Mouse (Mus musculus) liver, embryonic 14.5 days (tissue): ENCODE results near the gene Emc6. TPM values are rescaled to one million over a fixed set of nuclear protein-coding genes. Genes with fewer than 3 reads are reported as not detected.

Source experiments
- ATAC-seq: fragments of 200-750 bp; cut with Nextera tagmentation; 2 replicates; pipeline ENCODE4 v1.8.0; 2017; ENCODE audit warnings: moderate number of reproducible peaks, mild to moderate bottlenecking, moderate library complexity; ENCODE audit not compliant: insufficient read depth
- DNase-seq, 3 experiments: peaks; one replicate each; pipeline ENCODE4 v3.0.0-alpha.2; 2012 to 2013; ENCODE audit warnings: low read depth in 3 of 3, low spot score in 3 of 3
- H3K27ac ChIP-seq: fragments of 300-500 bp; sonication (generic); 2 replicates; pipeline ENCODE4 v1.5.1; 2014; ENCODE audit warnings: moderate library complexity, mild to moderate bottlenecking, control low read depth, inconsistent platforms
- H3K27me3 ChIP-seq: fragments of 300-500 bp; sonication (generic); 2 replicates; pipeline ENCODE4 v1.6.1; 2014; ENCODE audit warnings: mild to moderate bottlenecking, low read length, moderate library complexity; ENCODE audit not compliant: control insufficient read depth, insufficient read depth
- H3K36me3 ChIP-seq: fragments of 300-500 bp; sonication (generic); replicated peaks from 2 replicates; pipeline ENCODE4 v1.6.1; 2014; ENCODE audit warnings: low read depth; ENCODE audit not compliant: control insufficient read depth, insufficient read depth
- H3K4me1 ChIP-seq, 2 experiments: fragments of 200-500 bp in 1 of 2; fragments of 300-500 bp in 1 of 2; sonication (generic) in 1 of 2; replicated peaks; 2 replicates each; pipeline ENCODE4 v1.6.1; 2012 to 2014; ENCODE audit warnings: antibody characterized with exemption in 1 of 2, inconsistent platforms in 1 of 2, low read length in 1 of 2; ENCODE audit not compliant: control insufficient read depth in 2 of 2, insufficient read depth in 2 of 2
- H3K4me2 ChIP-seq: fragments of 300-500 bp; sonication (generic); 2 replicates; pipeline ENCODE4 v1.6.1; 2014; ENCODE audit warnings: low read depth, mild to moderate bottlenecking, control low read depth, moderate library complexity
- H3K4me3 ChIP-seq, 2 experiments: fragments of 200-500 bp in 1 of 2; fragments of 300-500 bp in 1 of 2; sonication (generic) in 1 of 2; 2 replicates each; pipeline ENCODE4 v1.5.1; 2012 to 2014; ENCODE audit warnings: low read depth in 2 of 2, low read length in 2 of 2, mild to moderate bottlenecking in 2 of 2, control low read depth in 1 of 2, inconsistent platforms in 1 of 2, moderate library complexity in 1 of 2; ENCODE audit not compliant: insufficient read depth in 1 of 2
- H3K9ac ChIP-seq: fragments of 300-500 bp; sonication (generic); replicated peaks from 2 replicates; pipeline ENCODE4 v1.6.1; 2014; ENCODE audit warnings: mild to moderate bottlenecking, control low read depth, moderate library complexity
- H3K9me3 ChIP-seq: fragments of 300-500 bp; sonication (generic); 2 replicates; pipeline ENCODE4 v1.6.1; 2016; ENCODE audit warnings: low read length, mixed read lengths; ENCODE audit not compliant: control insufficient read depth
- CTCF ChIP-seq: IDR thresholded peaks from 2 replicates; pipeline ENCODE4 v1.5.1; 2016; ENCODE audit warnings: antibody characterized with exemption, low read depth, control low read depth
- EP300 ChIP-seq: IDR thresholded peaks from 2 replicates; pipeline ENCODE4 v1.6.1; 2016; ENCODE audit warnings: antibody characterized with exemption, low read depth
- WGBS: fragments of 180-500 bp; shearing (Covaris S2); extraction: QIAGEN DNeasy Blood & Tissue Kit; methylation state at CpG from one replicate; pipeline ENCODE4 v1.1.7; 2014; ENCODE audit not compliant: insufficient replicate concordance; 5-methylcytosine and 5-hydroxymethylcytosine counted together
- polyA plus RNA-seq, 2 experiments: library from polyadenylated mRNA; depleted of rRNA in 1 of 2; stranded (reverse) in 1 of 2; unstranded in 1 of 2; fragments of >200 nt; fragmentation: Nextera tagmentation in 1 of 2; extraction: Ambion mirVana in 1 of 2; gene quantifications; 2 replicates each; pipeline versions ENCODE4 v1.2.1 to v1.2.3; 2012 to 2014

Emc6 gene
- polyA plus RNA-seq, 2 experiments, result 40.1 to 80.3 TPM

DNA sequence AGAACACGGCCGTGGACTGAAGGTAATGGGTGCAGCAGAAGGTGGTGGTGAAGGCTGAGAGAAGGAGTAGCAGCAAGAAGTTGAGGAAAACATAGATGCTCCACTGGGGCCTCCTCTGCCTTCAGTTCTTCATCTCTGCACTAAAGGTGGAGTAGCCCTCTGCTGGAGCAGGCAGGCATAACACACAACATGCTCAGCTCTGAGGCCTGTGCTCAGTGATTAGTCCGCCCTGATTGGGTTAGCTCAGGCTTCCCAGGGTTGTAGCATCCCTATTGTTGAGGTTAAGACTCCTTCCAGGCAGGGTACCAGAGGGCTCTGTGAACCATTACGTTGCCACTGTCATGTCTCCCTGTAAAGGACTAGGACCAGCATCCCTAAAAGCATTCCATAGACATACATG lies 7.6 kb downstream of the Emc6 start:
- no peak overlapping the region for H3K9ac ChIP-seq
- H3K4me3 ChIP-seq, result no peak overlapping the region
- no peak overlapping the region for H3K27ac ChIP-seq
- WGBS, result 37% methylated on average over 4 of the region's 4 CpGs
- H3K9me3 ChIP-seq, result no peaks in the 10 kb centered on the region
- ATAC-seq, result peak; percentile 40; the same call in 1 of the 2 replicates
- no peaks in the 10 kb centered on the region for H3K27me3 ChIP-seq
- H3K4me2 ChIP-seq, result no peak overlapping the region
- TF ChIP-seq EP300 (no peak), CTCF (peak; percentile 87)
- peak; percentile 37 to 40 (median 37) for DNase-seq
- H3K36me3 ChIP-seq, result peaks cover 2% of the 10 kb centered on the region; the same call in 1 of the 2 replicates
- peaks cover 0 to 2% of the 10 kb centered on the region in 2 experiments; a peak in 1 of 4 replicates for H3K4me1 ChIP-seq

DNA sequence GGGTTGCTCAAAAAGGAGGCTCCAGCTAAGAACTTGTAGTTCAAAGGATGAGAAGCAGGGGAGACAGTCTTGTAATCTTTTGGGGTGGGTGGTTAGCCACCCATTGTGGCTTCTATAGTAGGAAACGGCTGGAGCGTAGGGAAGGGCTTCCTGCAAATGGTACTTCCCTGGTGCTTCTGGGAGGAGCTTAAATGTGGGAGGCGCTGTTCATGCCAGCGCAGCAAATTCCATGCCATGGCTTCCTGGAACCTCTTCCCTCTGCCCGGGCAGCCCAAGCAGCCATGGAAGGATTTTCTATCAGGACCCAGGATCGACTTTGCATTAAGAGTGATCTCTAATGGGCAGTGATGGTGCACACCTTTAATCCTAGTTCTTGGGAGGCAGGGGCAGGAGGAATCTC lies 8.3 kb downstream of the Emc6 start:
- no peak overlapping the region for H3K4me3 ChIP-seq
- H3K4me2 ChIP-seq, result no peak overlapping the region
- H3K36me3 ChIP-seq, result no peaks in the 10 kb centered on the region
- DNase-seq, result no peak
- peaks cover 0 to 2% of the 10 kb centered on the region in 2 experiments; a peak in 1 of 4 replicates for H3K4me1 ChIP-seq
- H3K27me3 ChIP-seq, result no peaks in the 10 kb centered on the region
- no peaks in the 10 kb centered on the region for H3K9me3 ChIP-seq
- H3K9ac ChIP-seq, result no peak overlapping the region
- H3K27ac ChIP-seq, result no peak overlapping the region
- no peak for TF ChIP-seq CTCF
- TF ChIP-seq EP300, result no peak
- ATAC-seq, result no peak
- 75% methylated on average over 6 of the region's 6 CpGs for WGBS

DNA sequence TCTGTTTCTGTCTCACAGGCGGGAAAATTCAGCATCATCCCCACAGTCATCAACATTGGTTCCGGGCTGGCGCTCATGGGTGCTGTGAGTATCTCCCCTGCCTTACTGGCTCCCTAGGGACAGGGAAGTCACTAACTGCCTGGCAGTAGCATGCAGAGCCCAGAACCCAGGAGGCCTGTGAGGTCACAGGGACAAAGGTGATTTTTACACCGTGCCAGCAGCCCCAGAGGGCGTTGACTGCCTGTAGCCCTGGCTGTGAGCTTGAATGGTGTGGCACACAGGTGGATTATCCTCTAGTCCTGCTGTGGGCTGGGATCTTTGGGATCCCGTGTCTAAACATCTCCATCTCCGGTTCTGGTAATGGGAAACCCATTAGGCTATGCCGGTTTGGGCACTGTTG lies 8.8 kb downstream of the Emc6 start:
- no peak for TF ChIP-seq CTCF
- TF ChIP-seq EP300, result no peak
- Histone ChIP-seq H3K27me3 (no peaks in the 10 kb centered on the region), H3K9me3 (no peaks in the 10 kb centered on the region), H3K36me3 (no peaks in the 10 kb centered on the region), H3K4me1 (peaks cover 0 to 2% of the 10 kb centered on the region in 2 experiments; a peak in 1 of 4 replicates), H3K27ac (no peak overlapping the region), H3K4me3 (no peak overlapping the region), H3K4me2 (no peak overlapping the region), H3K9ac (no peak overlapping the region)
- no peak for DNase-seq
- WGBS, result 73% methylated on average over 8 of the region's 8 CpGs
- ATAC-seq, result no peak

DNA sequence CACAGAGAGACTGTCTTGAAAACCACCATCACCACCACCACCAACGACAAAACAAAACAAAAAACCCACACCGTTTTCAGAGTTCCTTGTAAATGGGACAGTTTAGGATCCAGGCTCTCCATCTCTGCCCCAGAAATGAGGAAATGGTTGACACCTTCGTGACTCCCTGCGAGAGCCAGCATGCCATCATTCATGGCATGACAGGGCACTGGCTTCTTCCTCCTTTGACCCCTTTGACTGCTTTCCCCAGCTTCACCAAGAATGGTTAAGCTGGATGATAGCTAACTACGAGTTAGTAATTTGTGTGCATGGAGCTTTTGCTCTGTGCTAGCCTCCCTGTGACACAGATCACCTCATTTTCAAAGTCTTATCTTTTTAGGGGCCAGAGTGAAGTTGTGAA lies 14.6 kb downstream of the Emc6 start:
- ATAC-seq, result no peak
- DNase-seq, result no peak
- H3K4me3 ChIP-seq, result no peak overlapping the region
- H3K9me3 ChIP-seq, result no peaks in the 10 kb centered on the region
- no peak overlapping the region for H3K4me2 ChIP-seq
- 17% methylated on average over 5 of the region's 5 CpGs for WGBS
- no peaks in the 10 kb centered on the region for H3K36me3 ChIP-seq
- H3K4me1 ChIP-seq, result peaks cover 0 to 2% of the 10 kb centered on the region in 2 experiments; a peak in 1 of 4 replicates
- TF ChIP-seq EP300, result no peak
- TF ChIP-seq CTCF, result no peak
- H3K9ac ChIP-seq, result no peak overlapping the region
- H3K27me3 ChIP-seq, result peaks cover 19% of the 10 kb centered on the region
- H3K27ac ChIP-seq, result no peak overlapping the region

DNA sequence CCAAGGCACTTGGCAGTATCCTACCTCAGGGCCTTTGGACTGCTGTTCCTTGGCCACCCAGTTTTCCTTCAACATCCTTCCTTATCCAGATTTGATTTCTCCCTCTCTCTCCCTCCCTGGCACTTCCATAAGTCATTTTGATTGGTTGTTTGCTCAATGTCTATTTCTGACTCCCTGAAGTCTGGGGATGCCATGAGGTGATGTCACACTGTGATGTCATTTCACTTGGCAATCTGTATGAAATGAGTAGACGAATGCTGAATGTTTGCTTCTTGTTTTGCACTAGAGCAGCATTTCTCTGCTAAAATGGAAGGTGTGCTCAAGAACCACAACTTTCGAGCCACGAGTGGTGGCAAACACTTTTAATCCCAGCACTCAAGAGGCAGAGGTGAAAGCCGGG lies 15.2 kb downstream of the Emc6 start:
- Histone ChIP-seq H3K9me3 (no peaks in the 10 kb centered on the region), H3K4me1 (peaks cover 0 to 2% of the 10 kb centered on the region in 2 experiments; a peak in 1 of 4 replicates), H3K4me3 (no peak overlapping the region), H3K36me3 (no peaks in the 10 kb centered on the region), H3K27ac (no peak overlapping the region), H3K4me2 (no peak overlapping the region), H3K27me3 (peaks cover 19% of the 10 kb centered on the region), H3K9ac (no peak overlapping the region)
- 65% methylated on average over 4 of the region's 4 CpGs for WGBS
- no peak for ATAC-seq
- TF ChIP-seq EP300 (no peak), CTCF (no peak)
- DNase-seq, result no peak
